In the genomic region with DNA sequence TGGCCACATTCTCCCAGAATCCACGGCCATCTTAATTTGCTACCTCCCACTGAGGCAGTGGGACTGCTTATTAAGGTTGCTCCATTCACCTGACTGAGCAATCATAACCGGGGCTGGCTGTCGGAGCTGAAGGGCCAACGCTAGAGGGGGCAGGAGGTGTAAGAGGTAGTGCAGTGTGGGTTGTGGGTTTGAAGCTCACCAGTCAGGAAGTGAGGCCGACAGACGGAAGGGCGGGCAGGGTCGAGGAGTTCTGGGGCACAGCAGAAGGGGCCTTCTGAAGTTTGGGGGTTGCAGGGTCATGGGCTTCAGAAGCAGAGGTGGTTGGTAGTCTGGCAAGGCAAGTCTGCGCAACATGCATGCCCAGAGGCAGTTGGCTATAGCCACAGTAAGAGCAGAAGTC, we compare ENCODE assay signal across 8 mouse cellular contexts. TPM values are rescaled to one million over a fixed set of nuclear protein-coding genes. Genes with fewer than 3 reads are reported as not detected.
DNase-seq lines count a peak whose midpoint lies in the region; ATAC-seq lines count a peak whose summit lies in the region.

TSS of gene Agap2 (plus strand) at position 205 of the 400 bp plus-strand sequence.

- 0 out of 2 replicates have a peak within 1 kb of the TSS, but pooled peaks have one; percentile 24 for H3K9ac ChIP-seq in midbrain, embryonic 12.5 days (replicated peaks)
- H3K9ac ChIP-seq in midbrain, embryonic 14.5 days (replicated peaks; ENCODE audit: low read length), result no peak within 1 kb of the TSS
- no peak within 1 kb of the TSS for H3K9ac ChIP-seq in forebrain, embryonic 12.5 days

- H3K36me3 ChIP-seq in midbrain, embryonic 12.5 days, result no peaks in the 10 kb centered on the region
- H3K36me3 ChIP-seq in midbrain, embryonic 14.5 days (ENCODE audit: control insufficient read depth, insufficient read depth, low read length), result no peaks in the 10 kb centered on the region
- no peaks in the 10 kb centered on the region for H3K36me3 ChIP-seq in forebrain, embryonic 12.5 days (replicated peaks)

- WGBS in midbrain, embryonic 12.5 days, result 71% methylated on average over 9 of the region's 9 CpGs
- WGBS in midbrain, embryonic 14.5 days, result 68% methylated on average over 9 of the region's 9 CpGs
- 71% methylated on average over 9 of the region's 9 CpGs for WGBS in forebrain, embryonic 12.5 days

- 0 out of 2 replicates have a peak within 1 kb of the TSS, but pooled peaks have one; percentile 3 for H3K4me2 ChIP-seq in midbrain, embryonic 12.5 days (replicated peaks)
- no peak within 1 kb of the TSS for H3K4me2 ChIP-seq in midbrain, embryonic 14.5 days (ENCODE audit: low read length)
- no peak within 1 kb of the TSS for H3K4me2 ChIP-seq in forebrain, embryonic 12.5 days

- no peak within 1 kb of the TSS for H3K27ac ChIP-seq in midbrain, embryonic 12.5 days (replicated peaks)
- H3K27ac ChIP-seq in midbrain, embryonic 14.5 days (replicated peaks; ENCODE audit: low read depth, low read length), result no peak within 1 kb of the TSS
- no peak within 1 kb of the TSS for H3K27ac ChIP-seq in forebrain, embryonic 12.5 days

- no peak within 1 kb of the TSS for H3K4me3 ChIP-seq in midbrain, embryonic 12.5 days
- no peak within 1 kb of the TSS for H3K4me3 ChIP-seq in midbrain, embryonic 14.5 days (replicated peaks; ENCODE audit: low read depth, low read length)
- no peak within 1 kb of the TSS for H3K4me3 ChIP-seq in forebrain, embryonic 12.5 days (replicated peaks)

- no peak for ATAC-seq in midbrain, embryonic 12.5 days (ENCODE audit: low FRiP score, low read depth)
- ATAC-seq in midbrain, embryonic 14.5 days (ENCODE audit: low FRiP score, low TSS enrichment), result no peak
- peak; percentile 74 for ATAC-seq in megakaryocyte-erythroid progenitor cell, adult 5-6 weeks (replicated peaks; ENCODE audit: low FRiP score, low TSS enrichment, poor library complexity, severe bottlenecking)
- ATAC-seq in forebrain, embryonic 12.5 days (ENCODE audit: low FRiP score), result no peak

- no peak for DNase-seq in midbrain, embryonic 14.5 days
- DNase-seq in layer of hippocampus, postnatal 36 days, result no peak
- peak; percentile 90 for DNase-seq in thymus, postnatal 25 days
- DNase-seq in c-Kit-positive CD71-positive TER-119-positive erythroid progenitor cells, embryonic 14.5 days (ENCODE audit: low spot score), result no peak
- DNase-seq in ovary, postnatal 14 days (ENCODE audit: low spot score), result no peak

- H3K4me1 ChIP-seq in midbrain, embryonic 12.5 days, result peaks cover 26% of the 10 kb centered on the region
- H3K4me1 ChIP-seq in midbrain, embryonic 14.5 days (ENCODE audit: control insufficient read depth, insufficient read depth, low read length), result peaks cover 21% of the 10 kb centered on the region
- peaks cover 32% of the 10 kb centered on the region for H3K4me1 ChIP-seq in forebrain, embryonic 12.5 days

- H3K27me3 ChIP-seq in midbrain, embryonic 12.5 days, result peaks cover 43% of the 10 kb centered on the region
- 0 out of 2 replicates have a peak, but pooled peaks cover 7% of the 10 kb centered on the region for H3K27me3 ChIP-seq in midbrain, embryonic 14.5 days (ENCODE audit: control insufficient read depth, insufficient read depth, low read length)
- H3K27me3 ChIP-seq in forebrain, embryonic 12.5 days, result peaks cover 30% of the 10 kb centered on the region

- H3K9me3 ChIP-seq in midbrain, embryonic 12.5 days, result no peaks in the 10 kb centered on the region
- no peaks in the 10 kb centered on the region for H3K9me3 ChIP-seq in midbrain, embryonic 14.5 days (ENCODE audit: control insufficient read depth, low read length)
- no peaks in the 10 kb centered on the region for H3K9me3 ChIP-seq in forebrain, embryonic 12.5 days

RNA-seq across cellular contexts. Expression of gene Agap2, which starts in this region (rescaled TPM):
- polyA plus RNA-seq in midbrain, embryonic 12.5 days (2016; fragmentation: Nextera tagmentation; extraction: Ambion mirVana), result 1.3 TPM in 2 replicates
- 8.1 and 13.1 TPM in 2 replicates for polyA plus RNA-seq in midbrain, embryonic 14.5 days (2014; fragmentation: Nextera tagmentation; extraction: Ambion mirVana)
- 100 to 1,000 TPM; 778 to 800 TPM for total RNA-seq in layer of hippocampus, postnatal 36 days (2021)
- total RNA-seq in megakaryocyte-erythroid progenitor cell, adult 5-6 weeks (2014; fragmentation: Nextera tagmentation), result 19.7 and 45.9 TPM in 2 replicates
- 26.4 and 43.3 TPM in 2 replicates for total RNA-seq in megakaryocyte-erythroid progenitor cell, adult 5-6 weeks (2017)
- polyA plus RNA-seq in forebrain, embryonic 12.5 days (2016; fragmentation: Nextera tagmentation; extraction: Ambion mirVana), result 0.73 and 1.1 TPM in 2 replicates

Comparison
In these comparisons a context has a peak if more than half of its experiments do, and no peak if none do; other contexts are left out.
1. RNA of gene Agap2 (total RNA-seq): 778 to 800 TPM in layer of hippocampus, postnatal 36 days; 19.7 to 45.9 TPM in megakaryocyte-erythroid progenitor cell, adult 5-6 weeks; every median in the first group is over 10 times any median in the second.